Mouse (Mus musculus) hindbrain, embryonic 11.5 days (tissue): Measurements from ENCODE around the gene Apba1. TPM values are rescaled to one million over a fixed set of nuclear protein-coding genes. Genes with fewer than 3 reads are reported as not detected.

Experiments
- ATAC-seq: fragments of 200-750 bp; cut with Nextera tagmentation; 2 replicates; pipeline ENCODE4 v1.8.0; 2017; ENCODE audit warnings: mild to moderate bottlenecking, moderate TSS enrichment, moderate library complexity; ENCODE audit not compliant: low FRiP score
- DNase-seq: peaks from one replicate; pipeline ENCODE4 v3.0.0-alpha.2; 2015; ENCODE audit warnings: low spot score
- H3K27ac ChIP-seq: fragments of 300-500 bp; sonication (generic); 2 replicates; pipeline ENCODE4 v1.5.1; 2014; ENCODE audit warnings: mild to moderate bottlenecking, low read depth, low read length
- H3K27me3 ChIP-seq: fragments of 300-500 bp; sonication (generic); 2 replicates; pipeline ENCODE4 v1.6.1; 2014; ENCODE audit warnings: mild to moderate bottlenecking, low read length, moderate library complexity, mixed read lengths; ENCODE audit not compliant: control insufficient read depth, insufficient read depth
- H3K36me3 ChIP-seq: fragments of 300-500 bp; sonication (generic); 2 replicates; pipeline ENCODE4 v1.6.1; 2014; ENCODE audit warnings: mild to moderate bottlenecking, low read length, moderate library complexity, mixed read lengths; ENCODE audit not compliant: control insufficient read depth, insufficient read depth
- H3K4me1 ChIP-seq: fragments of 300-500 bp; sonication (generic); replicated peaks from 2 replicates; pipeline ENCODE4 v1.6.1; 2014; ENCODE audit warnings: low read length, mixed read lengths; ENCODE audit not compliant: control insufficient read depth, insufficient read depth
- H3K4me2 ChIP-seq: fragments of 300-500 bp; sonication (generic); replicated peaks from 2 replicates; pipeline ENCODE4 v1.6.1; 2014; ENCODE audit warnings: mild to moderate bottlenecking, low read depth, low read length
- H3K4me3 ChIP-seq: fragments of 300-500 bp; sonication (generic); 2 replicates; pipeline ENCODE4 v1.5.1; 2014; ENCODE audit warnings: low read depth, low read length
- H3K9ac ChIP-seq: fragments of 300-500 bp; sonication (generic); 2 replicates; pipeline ENCODE4 v1.6.1; 2014; ENCODE audit warnings: low read depth, low read length
- H3K9me3 ChIP-seq: fragments of 300-500 bp; sonication (generic); 2 replicates; pipeline ENCODE4 v1.6.1; 2016; ENCODE audit warnings: low read length; ENCODE audit not compliant: control insufficient read depth
- WGBS: fragments of 180-500 bp; shearing (Covaris S2); extraction: QIAGEN DNeasy Blood & Tissue Kit; methylation state at CpG from one replicate; pipeline ENCODE4 v1.1.7; 2014; 5-methylcytosine and 5-hydroxymethylcytosine counted together
- polyA plus RNA-seq: library from polyadenylated mRNA; unstranded; fragments of >200 nt; fragmentation: Nextera tagmentation; extraction: Ambion mirVana; gene quantifications from 2 replicates; pipeline ENCODE4 v1.2.1, GENCODE M21; 2014

Gene Apba1
- polyA plus RNA-seq, 1 experiment from 2014 or later: 2.6 TPM

- Histone ChIP-seq H3K9ac (no peak overlapping the region), H3K27ac (no peak overlapping the region), H3K27me3 (no peaks in the 10 kb centered on the region), H3K36me3 (no peaks in the 10 kb centered on the region), H3K9me3 (no peaks in the 10 kb centered on the region), H3K4me1 (peaks cover 5% of the 10 kb centered on the region; the same call in 1 of the 2 replicates), H3K4me2 (no peak overlapping the region), H3K4me3 (no peak overlapping the region)
- ATAC-seq (no peak), DNase-seq (no peak)
- WGBS: 91% methylated on average over 6 of the region's 6 CpGs
Measured at GRCm38 (mm10) chr19:23946026-23946685, 187.5 kb downstream of the Apba1 start.

GRCm38 (mm10) chr19:23946751-23947150 lies 188.1 kb downstream of the Apba1 start:
- Histone ChIP-seq H3K27me3 (no peaks in the 10 kb centered on the region), H3K27ac (no peak overlapping the region), H3K9ac (no peak overlapping the region), H3K4me1 (peaks cover 5% of the 10 kb centered on the region; the same call in 1 of the 2 replicates), H3K36me3 (no peaks in the 10 kb centered on the region), H3K4me2 (no peak overlapping the region), H3K4me3 (no peak overlapping the region), H3K9me3 (no peaks in the 10 kb centered on the region)
- ATAC-seq (no peak), DNase-seq (no peak)
- WGBS: 76% methylated on average over 4 of the region's 4 CpGs

GRCm38 (mm10) chr19:23947871-23948270 lies 189.2 kb downstream of the Apba1 start:
- WGBS: 41% methylated on average over 4 of the region's 4 CpGs

DNA sequence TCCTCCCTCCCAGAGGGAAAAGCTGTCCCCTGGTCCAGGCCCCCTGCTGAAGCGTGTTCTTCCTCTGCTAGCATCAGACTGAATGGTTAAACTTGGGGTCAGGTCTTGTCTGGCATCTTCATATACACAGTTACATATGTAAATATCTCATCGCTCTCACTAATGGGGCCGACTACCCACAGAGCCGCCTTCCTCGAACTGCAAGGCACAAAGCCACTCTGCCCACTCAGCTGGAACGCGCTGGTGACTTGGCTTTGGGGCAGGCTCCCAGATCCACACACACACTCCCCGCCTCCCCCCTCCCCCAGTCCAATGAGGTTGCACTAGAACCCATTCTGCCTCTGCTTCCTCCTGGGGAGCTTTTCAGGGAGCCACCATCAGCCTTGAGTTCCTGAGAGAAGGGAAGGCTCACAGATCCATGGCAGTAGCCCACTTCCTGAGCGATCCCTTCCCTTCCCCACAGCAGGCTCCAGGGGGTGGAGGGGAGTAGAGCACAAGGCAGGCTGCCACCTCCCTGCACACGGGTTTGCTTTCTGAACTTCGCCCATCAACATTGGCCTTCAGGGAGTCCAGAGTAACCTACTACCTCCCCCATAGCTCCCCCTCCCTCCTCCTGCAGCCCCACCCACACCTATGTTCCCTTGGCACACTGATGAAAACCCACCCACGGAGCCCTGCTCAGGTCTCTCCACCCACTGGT lies 189.8 kb downstream of the Apba1 start:
- Histone ChIP-seq H3K4me3 (no peak overlapping the region), H3K9me3 (no peaks in the 10 kb centered on the region), H3K9ac (no peak overlapping the region), H3K36me3 (no peaks in the 10 kb centered on the region), H3K4me2 (no peak overlapping the region), H3K27me3 (no peaks in the 10 kb centered on the region), H3K27ac (no peak overlapping the region), H3K4me1 (peaks cover 5% of the 10 kb centered on the region; the same call in 1 of the 2 replicates)
- DNase-seq (peak; percentile 27), ATAC-seq (no peak)
- 29% methylated on average over 12 of the region's 12 CpGs for WGBS

More at GRCm38 (mm10) chr19:23947871-23948270, 189.2 kb downstream of the Apba1 start:
- H3K36me3 ChIP-seq: no peaks in the 10 kb centered on the region
- no peak overlapping the region for H3K4me3 ChIP-seq
- ATAC-seq (no peak), DNase-seq (no peak)
- peaks cover 5% of the 10 kb centered on the region; the same call in 1 of the 2 replicates for H3K4me1 ChIP-seq
- H3K9ac ChIP-seq: no peak overlapping the region
- no peak overlapping the region for H3K4me2 ChIP-seq
- H3K9me3 ChIP-seq: no peaks in the 10 kb centered on the region
- H3K27ac ChIP-seq: no peak overlapping the region
- H3K27me3 ChIP-seq: no peaks in the 10 kb centered on the region

DNA sequence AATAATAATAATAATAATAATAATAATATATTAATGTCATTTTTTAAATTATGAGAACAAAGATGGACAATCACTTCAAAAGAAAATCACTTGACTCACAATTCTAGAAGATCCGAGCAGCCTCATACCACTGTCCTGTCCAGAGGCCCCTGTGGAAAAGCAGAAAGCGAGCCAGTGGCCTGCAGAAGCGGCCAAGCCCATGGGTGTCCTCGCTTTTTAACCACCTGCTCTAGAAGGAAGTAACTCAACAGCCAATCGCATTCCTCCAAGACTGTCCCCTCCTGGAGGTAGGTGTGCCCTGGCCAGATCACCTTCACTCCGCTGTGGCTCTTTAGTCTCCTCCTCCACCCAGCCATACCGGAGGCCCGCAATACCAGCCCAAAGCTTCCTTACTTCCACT lies 196.8 kb downstream of the Apba1 start:
- no peak overlapping the region for H3K4me3 ChIP-seq
- peaks cover 4% of the 10 kb centered on the region; the same call in 1 of the 2 replicates for H3K4me1 ChIP-seq
- DNase-seq (no peak), ATAC-seq (no peak)
- H3K27me3 ChIP-seq: no peaks in the 10 kb centered on the region
- no peaks in the 10 kb centered on the region for H3K9me3 ChIP-seq
- H3K4me2 ChIP-seq: no peak overlapping the region
- no peaks in the 10 kb centered on the region for H3K36me3 ChIP-seq
- no peak overlapping the region for H3K9ac ChIP-seq
- 88% methylated on average over 8 of the region's 8 CpGs for WGBS
- H3K27ac ChIP-seq: no peak overlapping the region

- 69% methylated on average over 17 of the region's 17 CpGs for WGBS
- no peaks in the 10 kb centered on the region for H3K9me3 ChIP-seq
- DNase-seq (no peak), ATAC-seq (no peak)
- H3K4me3 ChIP-seq: no peak overlapping the region
- peaks cover 7% of the 10 kb centered on the region; the same call in 1 of the 2 replicates for H3K4me1 ChIP-seq
- no peaks in the 10 kb centered on the region for H3K27me3 ChIP-seq
- no peak overlapping the region for H3K9ac ChIP-seq
- H3K4me2 ChIP-seq: no peak overlapping the region
- no peak overlapping the region for H3K27ac ChIP-seq
- no peaks in the 10 kb centered on the region for H3K36me3 ChIP-seq
Measured at GRCm38 (mm10) chr19:23956299-23956975, 197.8 kb downstream of the Apba1 start.

- ATAC-seq: no peak
- Histone ChIP-seq H3K4me2 (no peak overlapping the region), H3K9me3 (no peaks in the 10 kb centered on the region), H3K36me3 (no peaks in the 10 kb centered on the region), H3K4me1 (peaks cover 7% of the 10 kb centered on the region; the same call in 1 of the 2 replicates), H3K27me3 (no peaks in the 10 kb centered on the region), H3K27ac (no peak overlapping the region), H3K9ac (no peak overlapping the region), H3K4me3 (no peak overlapping the region)
- WGBS: 74% methylated on average over 7 of the region's 7 CpGs
- DNase-seq: no peak
Measured at GRCm38 (mm10) chr19:23957563-23957962, 198.9 kb downstream of the Apba1 start.

- no peak overlapping the region for H3K4me3 ChIP-seq
- peaks cover 7% of the 10 kb centered on the region; the same call in 1 of the 2 replicates for H3K4me1 ChIP-seq
- 52% methylated on average over 6 of the region's 6 CpGs for whole genome bisulfite sequencing
- no peaks in the 10 kb centered on the region for H3K27me3 ChIP-seq
- H3K27ac ChIP-seq: no peak overlapping the region
- no peak for ATAC-seq
- H3K9ac ChIP-seq: no peak overlapping the region
- no peaks in the 10 kb centered on the region for H3K36me3 ChIP-seq
- peak; percentile 50 for DNase-seq
- no peaks in the 10 kb centered on the region for H3K9me3 ChIP-seq
- H3K4me2 ChIP-seq: no peak overlapping the region
Measured at GRCm38 (mm10) chr19:23958925-23959324, 200.2 kb downstream of the Apba1 start.
